Mouse (Mus musculus): ENCODE measurements at regions not wholly inside any gene's neighbourhood (a gene's known extent, or its start where the extent isn't known, plus 50 kb on each side); places are given as distances from the start of the nearest gene placed in this dataset.

GRCm38 (mm10) chr14:25299673-25300190, 159.3 kb upstream of the Zmiz1 start:
- no peak for TF ChIP-seq GATA4 (IDR thresholded peaks at IDR 0.05; ENCODE audit: insufficient replicate concordance, low read length)

GRCm38 (mm10) chr14:25301336-25302031, 157.5 kb upstream of the Zmiz1 start:
- no peak for TF ChIP-seq GATA4 (IDR thresholded peaks at IDR 0.05; ENCODE audit: insufficient replicate concordance, low read length)

GRCm38 (mm10) chr14:25304391-25304851, 154.6 kb upstream of the Zmiz1 start:
- peak; percentile 81; the same call in 1 of the 2 replicates for TF ChIP-seq GATA4 (IDR thresholded peaks at IDR 0.05; ENCODE audit: insufficient replicate concordance, low read length)

- no peak for TF ChIP-seq GATA4 (IDR thresholded peaks at IDR 0.05; ENCODE audit: insufficient replicate concordance, low read length)
Measured at GRCm38 (mm10) chr14:25306166-25306565, 152.8 kb upstream of the Zmiz1 start.

GRCm38 (mm10) chr14:25306961-25307654, 151.9 kb upstream of the Zmiz1 start:
- no peak for TF ChIP-seq GATA4 (IDR thresholded peaks at IDR 0.05; ENCODE audit: insufficient replicate concordance, low read length)

- TF ChIP-seq GATA4 (IDR thresholded peaks at IDR 0.05; ENCODE audit: insufficient replicate concordance, low read length), result no peak
Measured at GRCm38 (mm10) chr14:25308051-25308450, 150.9 kb upstream of the Zmiz1 start.

- TF ChIP-seq GATA4 (IDR thresholded peaks at IDR 0.05; ENCODE audit: insufficient replicate concordance, low read length), result no peak
Measured at GRCm38 (mm10) chr14:25310671-25311151, 148.3 kb upstream of the Zmiz1 start.

GRCm38 (mm10) chr14:25311475-25311874, 147.5 kb upstream of the Zmiz1 start:
- TF ChIP-seq GATA4 (IDR thresholded peaks at IDR 0.05; ENCODE audit: insufficient replicate concordance, low read length), result no peak

GRCm38 (mm10) chr14:25312135-25312534, 146.8 kb upstream of the Zmiz1 start:
- no peak for TF ChIP-seq GATA4 (IDR thresholded peaks at IDR 0.05; ENCODE audit: insufficient replicate concordance, low read length)

GRCm38 (mm10) chr14:25312814-25313426, 146.1 kb upstream of the Zmiz1 start:
- TF ChIP-seq GATA4 (IDR thresholded peaks at IDR 0.05; ENCODE audit: insufficient replicate concordance, low read length), result no peak

GRCm38 (mm10) chr14:25313693-25314240, 145.2 kb upstream of the Zmiz1 start:
- TF ChIP-seq GATA4 (IDR thresholded peaks at IDR 0.05; ENCODE audit: insufficient replicate concordance, low read length), result no peak

GRCm38 (mm10) chr14:25316491-25316890, 142.5 kb upstream of the Zmiz1 start:
- TF ChIP-seq GATA4 (IDR thresholded peaks at IDR 0.05; ENCODE audit: insufficient replicate concordance, low read length), result no peak

- TF ChIP-seq GATA4 (IDR thresholded peaks at IDR 0.05; ENCODE audit: insufficient replicate concordance, low read length), result no peak
Measured at GRCm38 (mm10) chr14:25317680-25318471, 141.1 kb upstream of the Zmiz1 start.

- TF ChIP-seq GATA4 (IDR thresholded peaks at IDR 0.05; ENCODE audit: insufficient replicate concordance, low read length), result no peak
Measured at GRCm38 (mm10) chr14:25318909-25319308, 140.1 kb upstream of the Zmiz1 start.
